18 mouse cellular contexts compared by ENCODE assay signal in the genomic region with DNA sequence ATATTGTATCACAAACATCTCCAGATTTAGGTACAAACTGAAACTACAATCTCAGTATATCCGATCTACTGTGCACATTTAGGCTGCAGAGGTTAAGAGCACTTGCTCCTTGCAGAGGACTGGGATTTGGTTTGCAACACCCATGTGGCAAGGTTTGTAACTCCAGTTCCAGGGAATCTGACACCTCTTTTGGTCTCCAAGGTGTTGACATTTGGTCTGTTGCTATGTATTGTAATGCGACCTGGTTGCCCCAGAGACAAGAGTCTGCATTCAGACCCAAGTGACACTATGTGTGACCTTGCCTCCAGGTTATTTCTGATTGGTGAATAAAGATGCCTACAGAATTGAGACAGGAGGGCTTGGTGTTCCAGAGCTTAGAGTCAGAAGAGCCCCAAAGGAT.
DNase-seq lines count a peak whose midpoint lies in the region; ATAC-seq and TF ChIP-seq lines count a peak whose summit lies in the region.
"Had no signal": no experiment of that assay in that cellular context is flagged by ENCODE, and none has a peak within 500 bp of the region (broad histone marks: within the 10 kb centered on the region; RNA-seq: fewer than 3 reads in every experiment).

No protein-coding gene starts in this region.

- no peak overlapping the region for H3K27ac ChIP-seq in limb, embryonic 11.5 days (replicated peaks; ENCODE audit: low read depth, low read length)
- H3K27ac ChIP-seq: midbrain, embryonic 12.5 days had no signal

- no peaks in the 10 kb centered on the region for H3K9me3 ChIP-seq in limb, embryonic 11.5 days (ENCODE audit: control insufficient read depth, low read length)
- H3K9me3 ChIP-seq: midbrain, embryonic 12.5 days had no signal

- H3K36me3 ChIP-seq in limb, embryonic 11.5 days (ENCODE audit: control insufficient read depth, insufficient read depth, low read length): no peaks in the 10 kb centered on the region
- H3K36me3 ChIP-seq: midbrain, embryonic 12.5 days had no signal

- WGBS in lung, adult 2 months: 50% methylated on average over 2 of the region's 2 CpGs
- WGBS in limb, embryonic 11.5 days: 30% methylated on average over 2 of the region's 2 CpGs

- peak; percentile 13 for DNase-seq in gastrocnemius, postnatal 25 days
- no peak for DNase-seq in gastrocnemius, postnatal 10 days
- DNase-seq in lung, adult 18-20 months: peak; percentile 11 to 52
- no peak for DNase-seq in lung, adult 2 months
- peak; percentile 60 for DNase-seq in embryo, embryonic 10 days (ENCODE audit: low spot score)
- peak; percentile 34 for DNase-seq in limb, embryonic 11.5 days (ENCODE audit: low spot score)
- DNase-seq in right cerebral cortex, adult 18-20 months: no peak
- DNase-seq: adrenal gland, postnatal 14 days; cerebellum, adult 9-10 months; heart, adult 11 months; kidney, adult 11 months; kidney, postnatal 10 days; layer of hippocampus, adult 9-11 months; liver; lung, embryonic 14.5 days; thymus, postnatal 36 days had no signal

- no peak overlapping the region for H3K4me2 ChIP-seq in limb, embryonic 11.5 days (ENCODE audit: low read depth, severe bottlenecking)
- H3K4me2 ChIP-seq: lung, embryonic 14.5 days; midbrain, embryonic 12.5 days had no signal

- no peaks in the 10 kb centered on the region for H3K27me3 ChIP-seq in limb, embryonic 11.5 days (ENCODE audit: control insufficient read depth, insufficient read depth, low read length)

- H3K4me3 ChIP-seq in lung, adult 2 months (replicated peaks; ENCODE audit: extremely low read depth, low read depth, low read length): no peak overlapping the region
- no peak overlapping the region for H3K4me3 ChIP-seq in limb, embryonic 11.5 days (ENCODE audit: low read depth, low read length)
- H3K4me3 ChIP-seq: midbrain, embryonic 12.5 days had no signal

- TF ChIP-seq POLR2A in lung, adult 2 months (IDR thresholded peaks at IDR 0.05; ENCODE audit: borderline replicate concordance, extremely low read depth, low read depth, low read length): no peak

- no peak for TF ChIP-seq CTCF in lung, adult 2 months (IDR thresholded peaks at IDR 0.05; ENCODE audit: insufficient read depth, low read length)

- ATAC-seq in limb, embryonic 11.5 days (ENCODE audit: insufficient number of reproducible peaks, low FRiP score, low TSS enrichment, low read depth): no peak
- ATAC-seq: hindbrain, embryonic 16.5 days had no signal

- no peaks in the 10 kb centered on the region for H3K4me1 ChIP-seq in lung, adult 2 months (ENCODE audit: control insufficient read depth, insufficient read depth, low read length)
- peaks cover 10% of the 10 kb centered on the region for H3K4me1 ChIP-seq in limb, embryonic 11.5 days (ENCODE audit: control insufficient read depth, insufficient read depth, low read length)

- no peak overlapping the region for H3K9ac ChIP-seq in limb, embryonic 11.5 days (ENCODE audit: low read length)
- H3K9ac ChIP-seq: lung, embryonic 14.5 days; midbrain, embryonic 12.5 days had no signal

Comparison
In these comparisons a context has a peak if more than half of its experiments do, and no peak if none do; other contexts are left out.
1. DNase-seq: peak in gastrocnemius, postnatal 25 days (single experiment), lung, adult 18-20 months (2 of 2), embryo, embryonic 10 days (single experiment) and limb, embryonic 11.5 days (single experiment); none in gastrocnemius, postnatal 10 days (single experiment), lung, adult 2 months (single experiment) and right cerebral cortex, adult 18-20 months (single experiment).